Mouse (Mus musculus) gastrocnemius, postnatal 36 days (tissue): Measurements from ENCODE around the gene Adam1b. TPM values are rescaled to one million over a fixed set of nuclear protein-coding genes. Genes with fewer than 3 reads are reported as not detected.

Experiments
- DNase-seq, 2 experiments: peaks; one replicate each; pipeline ENCODE4 v3.0.0; 2022
- intact Hi-C: fragments of 180-260 bp; cut with DNase I; formaldehyde crosslinking; loops from one replicate; pipeline ENCODE4 v1.15.1; 2025
- total RNA-seq, 2 experiments: library from RNA; stranded (reverse); gene quantifications; 2 replicates each; pipeline ENCODE4 v1.2.3; 2021

The Adam1b gene
- total RNA-seq, 2 experiments from 2014 or later = not detected

DNA sequence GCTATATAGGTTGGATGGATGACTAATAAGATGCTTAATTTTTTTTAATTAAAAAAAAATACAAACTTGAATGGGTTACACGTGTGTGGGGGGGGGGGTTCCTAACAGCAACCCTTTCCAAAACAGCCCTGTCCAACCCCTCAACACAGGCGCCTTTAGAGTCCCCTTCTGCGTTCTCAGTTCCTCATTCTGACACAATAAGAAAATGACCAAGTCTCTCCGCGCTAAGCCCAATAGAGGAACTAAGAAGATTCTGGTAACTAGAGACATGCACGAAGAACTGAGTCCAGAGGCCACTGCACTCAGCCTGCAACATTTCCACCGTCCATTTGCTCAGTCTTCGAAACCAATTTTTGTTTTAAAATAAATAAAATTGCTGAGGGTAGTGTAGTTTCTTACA, 52.0 kb downstream of the Adam1b start:
- intact Hi-C loops = no loop called here
- no peak for DNase-seq

DNA sequence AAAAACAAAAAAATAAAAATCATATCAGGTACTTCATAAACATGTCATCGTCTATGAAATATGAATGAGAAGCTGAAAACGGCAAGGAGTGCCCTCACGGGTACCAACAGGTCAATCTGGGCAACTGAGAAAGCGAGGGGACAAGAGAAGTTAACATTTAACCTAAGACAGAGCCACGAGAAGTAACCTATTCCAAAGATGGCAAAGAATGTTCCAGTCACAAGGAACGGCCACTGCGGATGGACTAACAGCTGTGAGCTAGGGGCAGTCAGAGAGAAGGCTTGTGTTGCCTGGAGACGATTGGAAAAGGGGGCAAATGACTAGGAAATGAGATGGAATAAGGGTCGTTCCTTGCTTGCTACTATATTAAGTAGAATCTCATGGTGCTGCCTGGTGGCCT, 52.8 kb downstream of the Adam1b start:
- no peak for DNase-seq
- intact Hi-C loops = no loop called here

Other genes starting within 250 kb of the Adam1b start
- gene Trafd1, start 117.8 kb downstream of the Adam1b start, total RNA-seq = 10 to 100 TPM; 32.1 to 34.3 TPM
- 10 to 100 TPM; 24.3 to 26.1 TPM for gene Naa25, start 105.5 kb downstream of the Adam1b start, total RNA-seq
- gene Tmem116, start 51.5 kb downstream of the Adam1b start, total RNA-seq = 1 to 10 TPM; 5.0 to 6.3 TPM
- 10 to 100 TPM; 32.4 to 36.7 TPM for gene Erp29, start 50.9 kb downstream of the Adam1b start, total RNA-seq
- 1 to 10 TPM; 1.6 to 1.7 TPM for gene Adam1a, start 42.0 kb upstream of the Adam1b start, total RNA-seq
- gene Gm42878, start 42.0 kb upstream of the Adam1b start, total RNA-seq = not detected
- gene Mapkapk5, start 42.5 kb upstream of the Adam1b start, total RNA-seq = 10 to 100 TPM; 79.5 to 81.0 TPM
- 100 to 1,000 TPM; 112 to 171 TPM for gene Aldh2, start 90.4 kb upstream of the Adam1b start, total RNA-seq
- 10 to 100 TPM; 21.3 to 22.4 TPM for gene Acad12, start 115.5 kb upstream of the Adam1b start, total RNA-seq
- gene Acad10, start 157.1 kb upstream of the Adam1b start, total RNA-seq = 10 to 100 TPM in 1 of 2 experiments, 1 to 10 TPM in 1; 9.7 to 10.2 TPM
- gene Brap, start 157.1 kb upstream of the Adam1b start, total RNA-seq = 10 to 100 TPM; 30.0 to 31.7 TPM
- 10 to 100 TPM; 84.9 to 95.4 TPM for gene Atxn2, start 207.9 kb upstream of the Adam1b start, total RNA-seq